Mouse (Mus musculus) neural tube, embryonic 14.5 days (tissue): ENCODE data around the gene Fancc. TPM values are rescaled to one million over a fixed set of nuclear protein-coding genes. Genes with fewer than 3 reads are reported as not detected.
A peak's percentile ranks its signal among the peaks of the same experiment; 100 is the strongest.

ENCODE experiments used
- ATAC-seq: fragments of 200-750 bp; cut with Nextera tagmentation; 2 replicates; pipeline ENCODE4 v1.8.0; 2017; ENCODE audit warnings: low read depth, mild to moderate bottlenecking, moderate TSS enrichment, moderate library complexity
- H3K27ac ChIP-seq: fragments of 300-500 bp; sonication (generic); 2 replicates; pipeline ENCODE4 v1.5.1; 2014; ENCODE audit warnings: low read depth, mild to moderate bottlenecking, control low read depth, low read length, moderate library complexity, mixed read lengths
- H3K27me3 ChIP-seq: fragments of 300-500 bp; sonication (generic); 2 replicates; pipeline ENCODE4 v1.6.1; 2014; ENCODE audit warnings: low read length; ENCODE audit not compliant: control insufficient read depth, insufficient read depth
- H3K36me3 ChIP-seq: fragments of 300-500 bp; sonication (generic); 2 replicates; pipeline ENCODE4 v1.6.1; 2014; ENCODE audit warnings: low read length, mixed read lengths; ENCODE audit not compliant: control insufficient read depth, insufficient read depth
- H3K4me1 ChIP-seq: fragments of 300-500 bp; sonication (generic); 2 replicates; pipeline ENCODE4 v1.6.1; 2014; ENCODE audit warnings: low read length; ENCODE audit not compliant: control insufficient read depth, insufficient read depth
- H3K4me2 ChIP-seq: fragments of 300-500 bp; sonication (generic); 2 replicates; pipeline ENCODE4 v1.6.1; 2014; ENCODE audit warnings: mild to moderate bottlenecking, low read depth, low read length, control low read depth
- H3K4me3 ChIP-seq: fragments of 300-500 bp; sonication (generic); 2 replicates; pipeline ENCODE4 v1.5.1; 2014; ENCODE audit warnings: low read depth, low read length, control low read depth, mixed read lengths
- H3K9ac ChIP-seq: fragments of 300-500 bp; sonication (generic); replicated peaks from 2 replicates; pipeline ENCODE4 v1.6.1; 2014; ENCODE audit warnings: low read depth, mild to moderate bottlenecking, control low read depth, low read length, mixed read lengths
- H3K9me3 ChIP-seq: fragments of 300-500 bp; sonication (generic); 2 replicates; pipeline ENCODE4 v1.6.1; 2016; ENCODE audit warnings: low read length; ENCODE audit not compliant: control insufficient read depth
- WGBS: fragments of 180-500 bp; shearing (Covaris S2); extraction: QIAGEN DNeasy Blood & Tissue Kit; methylation state at CpG from one replicate; pipeline ENCODE4 v1.1.7; 2014; 5-methylcytosine and 5-hydroxymethylcytosine counted together
- polyA plus RNA-seq: library from polyadenylated mRNA; unstranded; fragments of >200 nt; fragmentation: Nextera tagmentation; extraction: Ambion mirVana; gene quantifications from 2 replicates; pipeline ENCODE4 v1.2.1, GENCODE M21; 2014

Fancc gene
- polyA plus RNA-seq, 1 experiment from 2014 or later, result 14.6 TPM

GRCm38 (mm10) chr13:63507001-63507556 is 10.0 kb upstream of the Fancc start:
- Histone ChIP-seq H3K9ac (no peak overlapping the region), H3K4me3 (no peak overlapping the region), H3K27me3 (no peaks in the 10 kb centered on the region), H3K36me3 (peaks cover 29% of the 10 kb centered on the region), H3K9me3 (no peaks in the 10 kb centered on the region), H3K4me2 (no peak overlapping the region), H3K27ac (no peak overlapping the region), H3K4me1 (no peaks in the 10 kb centered on the region)
- ATAC-seq, result no peak
- WGBS, result 83% methylated on average over 6 of the region's 6 CpGs

- H3K4me2 ChIP-seq, result no peak overlapping the region
- no peak overlapping the region for H3K27ac ChIP-seq
- no peaks in the 10 kb centered on the region for H3K27me3 ChIP-seq
- H3K9ac ChIP-seq, result no peak overlapping the region
- WGBS, result 69% methylated on average over 1 of the region's 1 CpGs
- no peak for ATAC-seq
- no peak overlapping the region for H3K4me3 ChIP-seq
- H3K36me3 ChIP-seq, result peaks cover 22% of the 10 kb centered on the region
- H3K9me3 ChIP-seq, result no peaks in the 10 kb centered on the region
- H3K4me1 ChIP-seq, result no peaks in the 10 kb centered on the region
These were observed 9.3 kb upstream of the Fancc start for GRCm38 (mm10) chr13:63506364-63506763.

GRCm38 (mm10) chr13:63502391-63502790 is 5.3 kb upstream of the Fancc start:
- no peak overlapping the region for H3K4me3 ChIP-seq
- H3K4me2 ChIP-seq, result no peak overlapping the region
- no peak for ATAC-seq
- H3K9ac ChIP-seq, result no peak overlapping the region
- no peaks in the 10 kb centered on the region for H3K9me3 ChIP-seq
- 84% methylated on average over 2 of the region's 2 CpGs for WGBS
- no peaks in the 10 kb centered on the region for H3K4me1 ChIP-seq
- peaks cover under 1% of the 10 kb centered on the region; the same call in 1 of the 2 replicates for H3K36me3 ChIP-seq
- no peak overlapping the region for H3K27ac ChIP-seq
- no peaks in the 10 kb centered on the region for H3K27me3 ChIP-seq

- Histone ChIP-seq H3K4me2 (no peak overlapping the region), H3K4me3 (no peak overlapping the region), H3K27me3 (no peaks in the 10 kb centered on the region), H3K9me3 (no peaks in the 10 kb centered on the region), H3K4me1 (0 out of 2 replicates have a peak, but pooled peaks cover 7% of the 10 kb centered on the region), H3K9ac (no peak overlapping the region), H3K36me3 (no peaks in the 10 kb centered on the region), H3K27ac (no peak overlapping the region)
- 91% methylated on average over 2 of the region's 2 CpGs for WGBS
- ATAC-seq, result no peak
These were observed 2.4 kb upstream of the Fancc start for GRCm38 (mm10) chr13:63499489-63499888.

- Histone ChIP-seq H3K27me3 (no peaks in the 10 kb centered on the region), H3K9ac (no peak overlapping the region), H3K4me3 (no peak overlapping the region), H3K4me1 (peaks cover 10% of the 10 kb centered on the region), H3K36me3 (no peaks in the 10 kb centered on the region), H3K27ac (no peak overlapping the region), H3K4me2 (no peak overlapping the region), H3K9me3 (no peaks in the 10 kb centered on the region)
- ATAC-seq, result no peak; the same call in none of the 2 replicates
- 45% methylated on average over 7 of the region's 7 CpGs for WGBS
These were observed 9.4 kb downstream of the Fancc start for GRCm38 (mm10) chr13:63487707-63488042.

GRCm38 (mm10) chr13:63486791-63487706 is 10.0 kb downstream of the Fancc start:
- H3K4me1 ChIP-seq, result peaks cover 10% of the 10 kb centered on the region
- H3K36me3 ChIP-seq, result no peaks in the 10 kb centered on the region
- peak; percentile 73 for ATAC-seq
- no peak overlapping the region for H3K4me3 ChIP-seq
- 6% methylated on average over 18 of the region's 18 CpGs for WGBS
- no peaks in the 10 kb centered on the region for H3K27me3 ChIP-seq
- no peak overlapping the region; the same call in 1 of the 2 replicates for H3K9ac ChIP-seq
- peak overlapping the region; percentile 31 for H3K4me2 ChIP-seq
- no peak overlapping the region for H3K27ac ChIP-seq
- H3K9me3 ChIP-seq, result no peaks in the 10 kb centered on the region

- Histone ChIP-seq H3K27me3 (no peaks in the 10 kb centered on the region), H3K36me3 (no peaks in the 10 kb centered on the region), H3K4me2 (no peak overlapping the region), H3K9ac (no peak overlapping the region), H3K4me3 (no peak overlapping the region), H3K9me3 (no peaks in the 10 kb centered on the region), H3K4me1 (no peaks in the 10 kb centered on the region), H3K27ac (no peak overlapping the region)
- 92% methylated on average over 8 of the region's 8 CpGs for WGBS
- no peak for ATAC-seq
These were observed 21.7 kb downstream of the Fancc start for GRCm38 (mm10) chr13:63475356-63475755.

GRCm38 (mm10) chr13:63452898-63453297 is 44.2 kb downstream of the Fancc start:
- no peaks in the 10 kb centered on the region for H3K4me1 ChIP-seq
- no peaks in the 10 kb centered on the region for H3K36me3 ChIP-seq
- no peak overlapping the region for H3K4me3 ChIP-seq
- H3K9ac ChIP-seq, result no peak overlapping the region
- no peak overlapping the region for H3K4me2 ChIP-seq
- H3K27me3 ChIP-seq, result no peaks in the 10 kb centered on the region
- H3K9me3 ChIP-seq, result no peaks in the 10 kb centered on the region
- H3K27ac ChIP-seq, result no peak overlapping the region
- no peak for ATAC-seq
- 87% methylated on average over 5 of the region's 5 CpGs for WGBS

GRCm38 (mm10) chr13:63451140-63451539 is 45.9 kb downstream of the Fancc start:
- no peaks in the 10 kb centered on the region for H3K9me3 ChIP-seq
- H3K27ac ChIP-seq, result no peak overlapping the region
- H3K4me1 ChIP-seq, result no peaks in the 10 kb centered on the region
- no peak overlapping the region for H3K4me3 ChIP-seq
- no peak overlapping the region for H3K9ac ChIP-seq
- H3K36me3 ChIP-seq, result no peaks in the 10 kb centered on the region
- 71% methylated on average over 7 of the region's 7 CpGs for WGBS
- no peak for ATAC-seq
- H3K4me2 ChIP-seq, result no peak overlapping the region
- H3K27me3 ChIP-seq, result no peaks in the 10 kb centered on the region
